Mouse (Mus musculus) myocyte (in vitro differentiated cells): ENCODE results near the gene Sult6b2. TPM values are rescaled to one million over a fixed set of nuclear protein-coding genes. Genes with fewer than 3 reads are reported as not detected.

Experiments used
- H3K27me3 ChIP-seq: one replicate; pipeline ENCODE4 v1.6.1; 2011; ENCODE audit not compliant: control insufficient read depth, insufficient read depth, insufficient read length
- H3K36me3 ChIP-seq: one replicate; pipeline ENCODE4 v1.6.1; 2011; ENCODE audit not compliant: control insufficient read depth, insufficient read depth
- H3K4me2 ChIP-seq: one replicate; pipeline ENCODE4 v1.6.1; 2011; ENCODE audit warnings: low read depth, control low read depth
- H3K4me3 ChIP-seq: one replicate; pipeline ENCODE4 v1.5.1; 2011; ENCODE audit warnings: mild to moderate bottlenecking, control low read depth, moderate library complexity
- H3K79me2 ChIP-seq: one replicate; pipeline ENCODE4 v1.6.1; 2011; ENCODE audit not compliant: control insufficient read depth, insufficient read depth
- H3ac ChIP-seq: one replicate; pipeline ENCODE4 v1.6.1; 2011; ENCODE audit not compliant: control insufficient read depth, insufficient read length
- CEBPB ChIP-seq: IDR thresholded peaks from 2 replicates; pipeline ENCODE4 v1.6.1; 2011; ENCODE audit warnings: mild to moderate bottlenecking, moderate library complexity; ENCODE audit not compliant: poor library complexity, insufficient read depth, severe bottlenecking
- E2F4 ChIP-seq: IDR thresholded peaks from one replicate; pipeline ENCODE4 v1.6.1; 2011; ENCODE audit warnings: mild to moderate bottlenecking, control low read depth, moderate library complexity; ENCODE audit not compliant: insufficient read depth
- MAX ChIP-seq: IDR thresholded peaks from one replicate; pipeline ENCODE4 v1.6.1; 2011; ENCODE audit warnings: low read depth, mild to moderate bottlenecking, control low read depth
- MYOD1 ChIP-seq, 3 experiments: IDR thresholded peaks; one replicate each; pipeline ENCODE4 v1.6.1; 2011; ENCODE audit warnings: control low read depth in 2 of 3, low read depth in 2 of 3, mild to moderate bottlenecking in 2 of 3, moderate library complexity in 1 of 3; ENCODE audit not compliant: insufficient read length in 2 of 3, control insufficient read depth in 1 of 3
- MYOG ChIP-seq, 3 experiments: IDR thresholded peaks; one replicate each; pipeline ENCODE4 v1.6.1; 2011; ENCODE audit warnings: control low read depth in 2 of 3, low read depth in 2 of 3, mild to moderate bottlenecking in 2 of 3; ENCODE audit not compliant: insufficient read length in 2 of 3, control insufficient read depth in 1 of 3, insufficient read depth in 1 of 3
- POLR2A ChIP-seq: IDR thresholded peaks from one replicate; pipeline ENCODE4 v1.6.1; 2011; ENCODE audit warnings: low read depth, mild to moderate bottlenecking, control low read depth, moderate library complexity; ENCODE audit not compliant: insufficient read length
- POLR2AphosphoS2 ChIP-seq: IDR thresholded peaks from one replicate; pipeline ENCODE4 v1.6.1; 2011; ENCODE audit warnings: low read depth, control low read depth; ENCODE audit not compliant: insufficient read length
- REST ChIP-seq: IDR thresholded peaks from one replicate; pipeline ENCODE4 v1.6.1; 2011; ENCODE audit warnings: mild to moderate bottlenecking, control low read depth, moderate library complexity; ENCODE audit not compliant: insufficient read depth, insufficient read length
- SRF ChIP-seq: IDR thresholded peaks from one replicate; pipeline ENCODE4 v1.6.1; 2011; ENCODE audit warnings: low read depth; ENCODE audit not compliant: control insufficient read depth, insufficient read length
- TCF12 ChIP-seq: IDR thresholded peaks from one replicate; pipeline ENCODE4 v1.6.1; 2011; ENCODE audit warnings: mild to moderate bottlenecking, control low read depth; ENCODE audit not compliant: poor library complexity, insufficient read depth, severe bottlenecking
- TCF3 ChIP-seq: IDR thresholded peaks from one replicate; pipeline ENCODE4 v1.6.1; 2011; ENCODE audit warnings: low read depth, control low read depth; ENCODE audit not compliant: insufficient read length
- USF1 ChIP-seq: IDR thresholded peaks from one replicate; pipeline ENCODE4 v1.6.1; 2011; ENCODE audit warnings: low read depth, mild to moderate bottlenecking, control low read depth, moderate library complexity
- polyA plus RNA-seq: library from polyadenylated mRNA; unstranded; fragments of >200 nt; fragmentation: generic; extraction: Trizol; gene quantifications from one replicate; pipeline ENCODE4 v1.2.1, GENCODE M21; 2012; ENCODE audit warnings: missing spikeins

Sult6b2 gene
- polyA plus RNA-seq, 1 experiment, result not detected

GRCm38 (mm10) chr6:142806326-142806725, 2.0 kb upstream of the Sult6b2 start:
- no peak overlapping the region for H3K4me2 ChIP-seq
- H3K4me3 ChIP-seq, result no peak overlapping the region
- no peaks in the 10 kb centered on the region for H3K79me2 ChIP-seq
- no peak overlapping the region for H3ac ChIP-seq
- no peaks in the 10 kb centered on the region for H3K36me3 ChIP-seq
- TF ChIP-seq USF1 (no peak), CEBPB (no peak), TCF3 (no peak), MYOG (IDR thresholded peaks at IDR 0.05; ENCODE audit: control insufficient read depth in 1 of 3, insufficient read depth in 1 of 3, insufficient read length in 2 of 3, low read depth in 2 of 3) (no peak), E2F4 (no peak), REST (no peak), POLR2AphosphoS2 (no peak), MYOD1 (IDR thresholded peaks at IDR 0.05; ENCODE audit: control insufficient read depth in 1 of 3, insufficient read length in 2 of 3, low read depth in 2 of 3) (no peak), MAX (no peak), POLR2A (no peak), TCF12 (no peak), SRF (no peak)
- H3K27me3 ChIP-seq, result no peaks in the 10 kb centered on the region

DNA sequence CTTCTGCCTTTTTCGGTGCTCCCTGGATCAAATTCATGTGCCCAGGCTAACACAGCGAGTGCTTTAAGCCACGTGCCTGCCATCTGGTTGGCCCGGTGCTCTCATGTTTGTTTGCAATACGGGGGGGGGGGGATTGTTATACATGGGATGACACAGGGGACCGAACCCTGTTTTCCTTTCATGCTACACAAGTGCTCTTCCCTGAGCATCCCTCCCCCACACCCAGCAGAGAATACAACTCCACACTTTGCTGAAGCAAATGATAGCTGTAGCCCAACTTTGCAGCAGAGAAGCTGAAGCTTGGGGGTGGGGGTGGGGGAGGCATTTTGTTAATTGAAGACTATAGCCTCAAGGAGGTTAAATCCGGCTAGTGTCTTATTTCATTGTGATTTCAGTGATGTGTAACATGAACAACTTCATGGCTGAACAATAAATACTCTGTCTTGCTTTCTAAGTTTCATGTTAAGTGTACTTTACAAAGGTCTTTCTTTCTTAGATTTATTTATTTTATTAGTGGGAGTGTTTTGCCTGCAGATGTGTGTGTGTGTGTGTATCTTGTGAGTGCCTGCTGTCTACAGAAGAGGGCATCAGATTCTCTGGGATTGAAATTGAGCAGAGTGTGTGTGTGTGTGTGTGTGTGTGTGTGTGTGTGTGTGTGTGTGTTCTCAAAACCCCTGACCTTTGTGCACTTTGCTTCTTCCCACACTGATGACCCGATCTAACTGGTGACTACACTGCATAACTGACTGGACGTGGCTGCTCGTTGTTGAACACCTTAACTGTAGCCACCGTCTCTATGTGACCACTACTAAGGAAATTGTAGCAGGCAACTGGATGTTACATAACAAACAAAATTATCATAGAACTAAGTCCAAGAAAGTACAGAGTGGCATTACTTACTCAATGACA, 1.4 kb downstream of the Sult6b2 start:
- H3K36me3 ChIP-seq, result no peaks in the 10 kb centered on the region
- H3K79me2 ChIP-seq, result no peaks in the 10 kb centered on the region
- no peak overlapping the region for H3K4me3 ChIP-seq
- no peak overlapping the region for H3ac ChIP-seq
- TF ChIP-seq MAX (no peak), USF1 (no peak), MYOG (IDR thresholded peaks at IDR 0.05; ENCODE audit: control insufficient read depth in 1 of 3, insufficient read depth in 1 of 3, insufficient read length in 2 of 3, low read depth in 2 of 3) (no peak), SRF (no peak), TCF12 (no peak), TCF3 (no peak), MYOD1 (IDR thresholded peaks at IDR 0.05; ENCODE audit: control insufficient read depth in 1 of 3, insufficient read length in 2 of 3, low read depth in 2 of 3) (no peak), CEBPB (no peak), POLR2A (no peak), POLR2AphosphoS2 (no peak), E2F4 (no peak), REST (no peak)
- H3K4me2 ChIP-seq, result no peak overlapping the region
- H3K27me3 ChIP-seq, result no peaks in the 10 kb centered on the region

GRCm38 (mm10) chr6:142801687-142802086, 2.6 kb downstream of the Sult6b2 start:
- H3K4me2 ChIP-seq, result no peak overlapping the region
- TF ChIP-seq MYOG (IDR thresholded peaks at IDR 0.05; ENCODE audit: control insufficient read depth in 1 of 3, insufficient read depth in 1 of 3, insufficient read length in 2 of 3, low read depth in 2 of 3) (no peak), TCF3 (no peak), CEBPB (no peak), MAX (no peak), MYOD1 (IDR thresholded peaks at IDR 0.05; ENCODE audit: control insufficient read depth in 1 of 3, insufficient read length in 2 of 3, low read depth in 2 of 3) (no peak), POLR2A (no peak), TCF12 (no peak), POLR2AphosphoS2 (no peak), E2F4 (no peak), REST (no peak), USF1 (no peak)
- no peaks in the 10 kb centered on the region for H3K27me3 ChIP-seq
- H3K4me3 ChIP-seq, result no peak overlapping the region
- no peaks in the 10 kb centered on the region for H3K79me2 ChIP-seq
- H3ac ChIP-seq, result no peak overlapping the region
- H3K36me3 ChIP-seq, result no peaks in the 10 kb centered on the region

DNA sequence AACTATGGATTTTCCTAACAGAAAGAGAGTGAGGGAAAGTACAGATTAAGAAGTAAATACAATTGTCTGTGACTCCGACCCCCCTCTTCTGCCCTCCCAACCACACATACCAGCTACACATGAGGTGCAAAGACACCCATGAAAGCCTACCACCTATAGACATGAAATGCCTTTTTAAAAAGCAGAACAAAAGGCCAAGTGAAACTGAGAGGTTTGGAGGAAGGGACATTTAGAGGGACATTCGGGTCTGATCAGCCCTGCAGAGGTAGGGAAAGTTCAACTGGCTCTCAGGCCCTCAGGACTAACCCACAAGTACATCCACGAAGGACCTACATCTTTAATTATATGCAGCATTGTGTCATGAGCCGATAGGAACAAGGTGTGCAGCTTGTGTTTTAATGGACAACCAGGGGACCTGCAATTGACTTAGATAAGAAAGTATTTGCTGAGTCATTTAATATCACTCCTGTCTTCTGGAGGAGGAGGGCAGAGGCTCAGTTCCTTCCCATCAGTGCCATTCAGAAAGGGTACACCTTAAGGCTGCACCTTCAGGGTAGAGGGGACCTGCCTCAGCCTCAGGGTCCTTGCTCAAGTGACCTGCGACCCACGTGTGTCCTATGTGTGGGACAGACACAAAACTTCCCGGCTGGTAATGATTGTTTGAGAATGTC, 4.5 kb downstream of the Sult6b2 start:
- Histone ChIP-seq H3ac (no peak overlapping the region), H3K27me3 (no peaks in the 10 kb centered on the region), H3K4me2 (no peak overlapping the region), H3K79me2 (no peaks in the 10 kb centered on the region), H3K36me3 (no peaks in the 10 kb centered on the region), H3K4me3 (no peak overlapping the region)
- TF ChIP-seq REST, result no peak
- no peak for TF ChIP-seq E2F4
- TF ChIP-seq USF1, result no peak
- no peak for TF ChIP-seq POLR2A
- TF ChIP-seq SRF, result no peak
- TF ChIP-seq MYOD1 (IDR thresholded peaks at IDR 0.05; ENCODE audit: control insufficient read depth in 1 of 3, insufficient read length in 2 of 3, low read depth in 2 of 3), result no peak
- TF ChIP-seq MAX, result no peak
- TF ChIP-seq TCF12, result no peak
- no peak for TF ChIP-seq TCF3
- no peak for TF ChIP-seq CEBPB
- no peak for TF ChIP-seq MYOG (IDR thresholded peaks at IDR 0.05; ENCODE audit: control insufficient read depth in 1 of 3, insufficient read depth in 1 of 3, insufficient read length in 2 of 3, low read depth in 2 of 3)
- TF ChIP-seq POLR2AphosphoS2, result no peak
